34 mouse cellular contexts compared by ENCODE assay signal in the genomic region with DNA sequence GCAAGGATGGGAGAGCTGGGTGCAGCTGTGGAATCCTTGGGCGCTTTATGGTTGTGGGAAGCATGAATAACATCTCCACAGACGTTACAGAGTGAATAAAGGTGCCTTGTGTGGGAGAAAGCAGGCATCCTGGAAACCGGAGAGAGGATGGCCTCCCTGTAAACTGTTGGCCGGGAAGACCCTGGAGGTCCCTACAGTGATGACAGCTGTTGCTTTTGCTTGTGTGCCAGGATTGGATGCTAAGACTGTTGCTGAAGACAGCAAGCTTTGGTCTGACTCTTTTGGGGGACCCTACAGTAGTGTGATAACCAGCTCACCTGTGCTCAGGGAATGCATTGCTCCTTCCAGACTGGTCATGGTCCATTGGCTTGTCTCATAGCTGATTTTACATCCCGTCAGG.
"Had no signal": no experiment of that assay in that cellular context is flagged by ENCODE, and none has a peak within 500 bp of the region (broad histone marks: within the 10 kb centered on the region; RNA-seq: fewer than 3 reads in every experiment).

No protein-coding gene starts in this region.

- ATAC-seq: hindbrain, embryonic 16.5 days; inflammation-experienced regulatory T-cells, adult 6 months; intestine, embryonic 15.5 days; intestine, embryonic 16.5 days; intestine, postnatal 0 days had no signal

- H3K27ac ChIP-seq: heart, embryonic 10.5 days; heart, embryonic 13.5 days; heart, embryonic 15.5 days; hindbrain, embryonic 10.5 days; hindbrain, embryonic 12.5 days; hindbrain, embryonic 13.5 days; hindbrain, embryonic 15.5 days; intestine, embryonic 15.5 days; kidney, embryonic 15.5 days; kidney, postnatal 0 days; layer of hippocampus, adult 2 months; left cerebral cortex, adult 2 months had no signal

- H3K4me1 ChIP-seq: hindbrain, embryonic 15.5 days had no signal

- H3K9ac ChIP-seq: heart, embryonic 12.5 days; heart, embryonic 13.5 days; heart, embryonic 15.5 days; hindbrain, embryonic 12.5 days; hindbrain, embryonic 13.5 days; hindbrain, embryonic 15.5 days; intestine, embryonic 15.5 days; kidney, embryonic 15.5 days had no signal

- H3K9me3 ChIP-seq: heart, embryonic 10.5 days; heart, embryonic 12.5 days; heart, embryonic 13.5 days; heart, embryonic 15.5 days; hindbrain, embryonic 10.5 days; hindbrain, embryonic 12.5 days; hindbrain, embryonic 13.5 days; hindbrain, embryonic 15.5 days; intestine, embryonic 15.5 days; kidney, embryonic 15.5 days had no signal

- H3K4me2 ChIP-seq: heart, embryonic 11.5 days; heart, embryonic 12.5 days; heart, embryonic 13.5 days; heart, embryonic 15.5 days; hindbrain, embryonic 12.5 days; hindbrain, embryonic 13.5 days; hindbrain, embryonic 15.5 days; intestine, embryonic 15.5 days; kidney, embryonic 15.5 days had no signal

- H3K36me3 ChIP-seq: heart, embryonic 15.5 days; hindbrain, embryonic 12.5 days; hindbrain, embryonic 13.5 days; hindbrain, embryonic 15.5 days; intestine, embryonic 15.5 days; kidney, embryonic 15.5 days had no signal

- H3K4me3 ChIP-seq: heart, embryonic 10.5 days; heart, embryonic 12.5 days; heart, embryonic 13.5 days; heart, embryonic 15.5 days; hindbrain, embryonic 10.5 days; hindbrain, embryonic 12.5 days; hindbrain, embryonic 13.5 days; hindbrain, embryonic 15.5 days; intestine, embryonic 15.5 days; kidney, embryonic 15.5 days; layer of hippocampus, adult 2 months; left cerebral cortex, adult 2 months had no signal

- DNase-seq: heart, postnatal 10 days; heart, postnatal 14 days; heart, postnatal 36 days; heart, postnatal 4 days; kidney, adult 11 months; kidney, adult 18-20 months; kidney, adult 2 months; kidney, adult 8-10 months; kidney, adult 9 months; kidney, postnatal 10 days; kidney, postnatal 14 days; kidney, postnatal 25 days; kidney, postnatal 36 days; kidney, postnatal 4 days; layer of hippocampus, adult 9-11 months; layer of hippocampus, postnatal 36 days had no signal

- H3K27me3 ChIP-seq: heart, embryonic 12.5 days; heart, embryonic 13.5 days; heart, embryonic 15.5 days; hindbrain, embryonic 12.5 days; hindbrain, embryonic 13.5 days; hindbrain, embryonic 15.5 days; intestine, embryonic 15.5 days; kidney, embryonic 15.5 days had no signal
